Mouse (Mus musculus): ENCODE measurements around the gene Clock.

DNA sequence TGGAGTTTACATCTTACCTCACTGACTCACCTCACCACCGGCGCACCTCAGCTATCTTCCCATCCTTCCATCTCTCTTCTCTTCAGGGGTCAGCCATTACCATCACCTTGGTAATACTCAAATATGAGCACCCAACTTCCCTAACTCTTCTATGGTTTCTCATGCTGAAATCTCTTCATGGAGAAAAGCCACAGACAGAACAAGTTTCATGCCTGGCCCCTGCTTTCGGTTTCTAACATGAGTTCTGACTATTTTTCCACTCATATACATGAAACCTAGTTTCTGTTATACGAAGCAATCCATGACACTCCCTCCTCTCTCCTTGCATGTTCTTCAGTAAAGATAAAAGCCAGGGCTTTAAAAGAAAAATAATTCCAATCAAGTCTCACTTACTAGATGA is 60.7 kb downstream of the Clock start:
- TF ChIP-seq CTCF (IDR thresholded peaks at IDR 0.05; ENCODE audit: insufficient read depth, low read length) (no peak), POLR2A (IDR thresholded peaks at IDR 0.05; ENCODE audit: borderline replicate concordance, extremely low read depth, low read depth, low read length) (no peak)
